Mouse (Mus musculus): Measurements from ENCODE around the gene Sspn.

Gene Sspn

GRCm38 (mm10) chr6:145931341-145931740 lies at the start of gene Sspn:
Gene Sspn (plus strand): TSS chr6:145931641.
- no peak for DNase-seq (ENCODE audit: low spot score in 2 of 2)

- no peak for DNase-seq (ENCODE audit: low spot score in 2 of 2)
Observed at GRCm38 (mm10) chr6:145883010-145883409, 48.4 kb upstream of the Sspn start.

GRCm38 (mm10) chr6:145883668-145884067 lies 47.8 kb upstream of the Sspn start:
- DNase-seq (ENCODE audit: low spot score in 2 of 2): no peak

- no peak for DNase-seq (ENCODE audit: low spot score in 2 of 2)
Observed at GRCm38 (mm10) chr6:145885069-145885468, 46.4 kb upstream of the Sspn start.

- peak; percentile 48 to 77 for DNase-seq (ENCODE audit: low spot score in 2 of 2)
Observed at GRCm38 (mm10) chr6:145886277-145886676, 45.2 kb upstream of the Sspn start.

- DNase-seq (ENCODE audit: low spot score in 2 of 2): no peak
Observed at GRCm38 (mm10) chr6:145887719-145888118, 43.7 kb upstream of the Sspn start.

GRCm38 (mm10) chr6:145891951-145892350 lies 39.5 kb upstream of the Sspn start:
- DNase-seq (ENCODE audit: low spot score in 2 of 2): no peak

GRCm38 (mm10) chr6:145892381-145893265 lies 38.8 kb upstream of the Sspn start:
- no peak for DNase-seq (ENCODE audit: low spot score in 2 of 2)

- DNase-seq (ENCODE audit: low spot score in 2 of 2): no peak
Observed at GRCm38 (mm10) chr6:145893366-145894021, 37.9 kb upstream of the Sspn start.

GRCm38 (mm10) chr6:145894669-145895342 lies 36.6 kb upstream of the Sspn start:
- DNase-seq (ENCODE audit: low spot score in 2 of 2): no peak

- DNase-seq (ENCODE audit: low spot score in 2 of 2): no peak
Observed at GRCm38 (mm10) chr6:145904169-145904568, 27.3 kb upstream of the Sspn start.

- no peak for DNase-seq (ENCODE audit: low spot score in 2 of 2)
Observed at GRCm38 (mm10) chr6:145904616-145905015, 26.8 kb upstream of the Sspn start.

GRCm38 (mm10) chr6:145906096-145906890 lies 25.1 kb upstream of the Sspn start:
- no peak for DNase-seq (ENCODE audit: low spot score in 2 of 2)

GRCm38 (mm10) chr6:145909943-145910342 lies 21.5 kb upstream of the Sspn start:
- DNase-seq (ENCODE audit: low spot score in 2 of 2): no peak

GRCm38 (mm10) chr6:145910469-145911426 lies 20.7 kb upstream of the Sspn start:
- DNase-seq (ENCODE audit: low spot score in 2 of 2): no peak

GRCm38 (mm10) chr6:145912232-145912631 lies 19.2 kb upstream of the Sspn start:
- no peak for DNase-seq (ENCODE audit: low spot score in 2 of 2)

GRCm38 (mm10) chr6:145915435-145915834 lies 16.0 kb upstream of the Sspn start:
- no peak for DNase-seq (ENCODE audit: low spot score in 2 of 2)

GRCm38 (mm10) chr6:145916401-145916800 lies 15.0 kb upstream of the Sspn start:
- DNase-seq (ENCODE audit: low spot score in 2 of 2): no peak

- no peak for DNase-seq (ENCODE audit: low spot score in 2 of 2)
Observed at GRCm38 (mm10) chr6:145918236-145918635, 13.2 kb upstream of the Sspn start.

- no peak for DNase-seq (ENCODE audit: low spot score in 2 of 2)
Observed at GRCm38 (mm10) chr6:145923594-145923993, 7.8 kb upstream of the Sspn start.

Measured in heart, adult 9 months (tissue).